Mouse (Mus musculus): ENCODE data around the gene Rpap2. TPM values are rescaled to one million over a fixed set of nuclear protein-coding genes. Genes with fewer than 3 reads are reported as not detected.

Rpap2 gene
- 10 to 100 TPM in 1 of 2 experiments, 1 to 10 TPM in 1; 9.1 to 10.6 TPM for total RNA-seq (2021)
- long read RNA-seq, experiment 1, transcript Rpap2-201 (13 exons, 2,268 nt) = major isoform, 9 of 15 reads
- long read RNA-seq, experiment 1, partial matches to known transcripts = 3 of 15 reads
- long read RNA-seq, experiment 1, other reads (novel, unspliced or antisense) = 1 of 15 reads
- long read RNA-seq, experiment 2, transcript Rpap2-204 (12 exons, 2,914 nt) = major isoform, 6 of 19 reads
- long read RNA-seq, experiment 2, transcript Rpap2-201 (13 exons, 2,268 nt) = minor isoform, 5 of 19 reads
- long read RNA-seq, experiment 2, partial matches to known transcripts = 5 of 19 reads
- long read RNA-seq, experiment 2, other reads (novel, unspliced or antisense) = 3 of 19 reads

DNA sequence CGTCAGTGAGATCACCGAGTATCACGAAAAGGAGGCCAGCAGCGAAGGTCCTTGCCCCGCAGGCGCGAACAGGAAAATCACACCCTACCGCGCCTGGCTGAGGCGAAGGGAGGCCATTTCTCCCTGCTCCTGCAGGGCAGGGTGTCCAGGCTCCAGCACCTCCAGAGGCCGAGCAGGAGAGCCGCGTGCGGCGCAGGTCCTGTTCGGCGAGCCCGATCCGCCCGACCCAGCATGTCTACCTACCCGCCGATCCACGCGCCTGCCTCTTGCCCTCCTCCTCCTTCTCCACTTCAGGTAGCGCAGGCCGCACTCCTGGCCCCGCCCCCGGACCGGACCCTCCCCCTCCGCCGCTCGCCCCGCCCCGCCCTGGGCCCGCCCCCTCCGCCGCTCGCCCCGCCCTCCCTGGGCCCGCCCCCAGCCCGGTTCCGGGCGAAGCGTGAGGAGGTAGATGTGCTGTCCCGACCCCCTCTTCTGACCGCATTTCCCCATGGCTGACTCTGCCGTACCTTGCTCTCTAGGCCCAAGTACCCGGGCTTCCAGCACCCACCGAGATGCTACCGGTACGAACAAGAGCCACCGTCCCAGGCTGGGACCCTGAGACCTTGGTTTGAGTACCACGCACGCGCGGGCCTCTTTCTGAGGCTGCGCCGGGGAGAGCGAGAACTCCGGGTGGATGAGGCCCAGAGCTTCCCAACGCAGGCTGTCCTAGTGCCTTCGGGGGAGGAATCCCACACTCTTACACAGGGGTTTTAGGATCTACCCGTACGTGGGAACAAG is at the start of gene Rpap2, which contains the start of gene Glmn:
Rpap2 (plus strand) TSS at position 73 of the 777 bp plus-strand sequence.
Glmn (minus strand) TSS at position 588 of the 777 bp plus-strand sequence.
- DNase-seq = peak; percentile 83
- intact Hi-C loops (cut with DNase I; ENCODE audit: low total_unique reads) = no loop called here

GRCm38 (mm10) chr5:107547955-107548354 is 49.2 kb upstream of the Rpap2 start:
- intact Hi-C loops (cut with DNase I; ENCODE audit: low total_unique reads) = no loop called here
- no peak for DNase-seq

- intact Hi-C loops (cut with DNase I; ENCODE audit: low total_unique reads) = no loop called here
- DNase-seq = no peak
These were observed 48.7 kb upstream of the Rpap2 start for GRCm38 (mm10) chr5:107548444-107548843.

GRCm38 (mm10) chr5:107554336-107554735 is 42.8 kb upstream of the Rpap2 start:
- intact Hi-C loops (cut with DNase I; ENCODE audit: low total_unique reads) = no loop called here
- no peak for DNase-seq

DNA sequence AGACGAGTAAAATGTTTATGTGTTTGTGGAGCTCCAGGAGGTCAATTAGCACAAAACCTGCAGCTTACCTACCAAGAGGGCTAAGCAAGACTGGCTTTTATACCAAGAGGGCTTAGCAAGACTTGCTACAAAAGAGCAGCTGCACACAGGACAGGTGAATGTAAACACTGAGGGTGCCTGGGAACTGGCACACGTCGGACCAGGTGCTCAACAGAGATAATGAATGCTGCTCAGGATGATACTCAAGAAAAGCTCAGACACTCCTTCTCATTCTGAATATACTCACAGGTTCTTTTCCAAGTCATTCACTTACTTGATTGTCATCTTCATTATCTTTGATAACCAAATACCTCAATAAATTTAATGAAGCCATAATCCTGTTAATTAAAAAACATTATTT is 40.2 kb upstream of the Rpap2 start:
- intact Hi-C loops (cut with DNase I; ENCODE audit: low total_unique reads) = no loop called here
- no peak for DNase-seq

DNA sequence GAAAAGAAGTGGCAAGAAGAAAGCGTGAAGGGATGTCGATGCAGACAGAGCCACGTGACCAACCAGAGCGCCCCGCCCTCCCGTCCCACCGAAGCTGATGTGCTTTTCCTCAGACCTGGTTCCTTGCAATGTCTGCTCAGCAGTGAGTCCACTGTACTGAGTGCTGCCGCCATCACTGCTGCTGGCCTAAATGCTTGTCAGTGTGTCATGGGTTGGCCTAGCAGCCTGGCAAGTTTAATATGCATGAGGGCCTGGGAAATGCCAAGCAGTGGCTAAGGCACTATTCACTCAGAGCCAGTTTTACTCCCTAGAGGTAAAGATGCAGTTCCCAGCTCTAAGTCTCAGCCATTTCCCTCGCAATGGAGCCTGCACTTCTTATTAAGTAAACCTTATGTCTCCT is 28.0 kb upstream of the Rpap2 start:
- DNase-seq = no peak
- intact Hi-C loops (cut with DNase I; ENCODE audit: low total_unique reads) = no loop called here

GRCm38 (mm10) chr5:107598380-107598779 is 1.2 kb downstream of the Rpap2 start:
- DNase-seq = no peak
- intact Hi-C loops (cut with DNase I; ENCODE audit: low total_unique reads) = no loop called here

GRCm38 (mm10) chr5:107611224-107611623 is 14.1 kb downstream of the Rpap2 start:
- DNase-seq = peak; percentile 34
- intact Hi-C loops (cut with DNase I; ENCODE audit: low total_unique reads) = no loop called here

DNA sequence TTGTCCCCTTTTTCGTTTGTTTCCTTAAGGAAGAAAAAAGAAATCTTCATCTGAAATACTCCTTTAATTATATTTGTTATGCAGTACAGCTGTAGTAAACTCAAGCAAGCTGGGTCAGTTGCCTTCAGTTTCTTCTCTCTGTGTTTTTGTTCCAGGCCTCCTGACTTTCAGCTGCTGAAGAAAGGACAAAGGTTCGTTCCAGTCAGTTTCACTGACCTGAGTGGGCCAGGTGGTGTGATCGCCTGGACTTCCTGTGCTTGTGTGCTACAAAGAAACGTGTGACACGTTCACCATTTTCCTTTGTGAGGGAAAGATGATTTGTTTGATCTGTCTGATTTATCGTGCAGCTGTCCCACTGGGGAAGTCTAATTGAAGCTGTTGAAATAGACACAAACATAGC is 20.8 kb downstream of the Rpap2 start:
- intact Hi-C loops (cut with DNase I; ENCODE audit: low total_unique reads) = no loop called here

GRCm38 (mm10) chr5:107621327-107621726 is 24.2 kb downstream of the Rpap2 start:
- DNase-seq = no peak
- intact Hi-C loops (cut with DNase I; ENCODE audit: low total_unique reads) = no loop called here

More for the DNA sequence above, 20.8 kb downstream of the Rpap2 start:
- no peak for DNase-seq

- DNase-seq = no peak
- intact Hi-C loops (cut with DNase I; ENCODE audit: low total_unique reads) = no loop called here
These were observed 36.5 kb downstream of the Rpap2 start for GRCm38 (mm10) chr5:107633651-107634050.

GRCm38 (mm10) chr5:107637106-107637505 is 39.9 kb downstream of the Rpap2 start:
- intact Hi-C loops (cut with DNase I; ENCODE audit: low total_unique reads) = no loop called here
- DNase-seq = no peak

DNA sequence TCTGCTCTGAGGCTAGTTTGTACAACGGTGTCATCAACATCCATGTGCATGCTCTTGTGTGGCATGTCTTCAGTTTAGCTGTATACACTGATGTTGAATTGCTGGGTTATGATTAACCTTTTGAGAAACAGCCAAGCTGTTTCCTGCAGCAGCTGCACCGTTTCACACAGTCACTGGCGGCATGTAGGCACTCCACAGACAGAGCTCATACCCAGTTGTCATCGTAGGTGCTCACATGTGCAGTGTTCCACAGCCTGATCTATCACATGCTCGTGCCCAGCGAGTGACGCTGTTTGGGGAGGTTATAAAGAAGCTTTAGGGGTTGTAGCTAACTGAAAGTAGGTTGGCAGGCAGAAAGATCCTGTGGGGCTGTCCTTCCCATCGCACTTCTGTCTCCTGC is 41.2 kb downstream of the Rpap2 start:
- DNase-seq = no peak
- intact Hi-C loops (cut with DNase I; ENCODE audit: low total_unique reads) = no loop called here

- intact Hi-C loops (cut with DNase I; ENCODE audit: low total_unique reads) = no loop called here
- no peak for DNase-seq
These were observed 47.4 kb downstream of the Rpap2 start for GRCm38 (mm10) chr5:107644595-107644994.

DNA sequence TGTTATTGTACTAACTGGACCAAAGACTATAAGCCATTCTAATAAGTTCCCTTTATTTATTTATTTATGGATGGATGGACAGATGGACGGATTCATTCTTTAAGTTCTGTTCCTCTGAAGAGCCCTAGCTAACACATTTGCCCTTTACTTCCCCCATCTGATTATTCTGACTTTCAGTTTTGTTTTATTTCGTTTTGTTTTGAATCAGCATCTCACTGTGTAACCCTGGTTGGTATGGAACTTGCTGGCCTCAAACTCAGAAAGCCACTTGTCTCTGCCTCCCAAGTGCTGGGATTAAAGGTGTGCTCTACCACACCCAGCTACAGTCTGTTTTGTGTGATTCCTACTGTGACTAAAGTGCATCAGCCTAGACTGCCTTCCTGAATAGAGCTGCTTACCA is 48.8 kb downstream of the Rpap2 start:
- no peak for DNase-seq
- intact Hi-C loops (cut with DNase I; ENCODE audit: low total_unique reads) = no loop called here

DNA sequence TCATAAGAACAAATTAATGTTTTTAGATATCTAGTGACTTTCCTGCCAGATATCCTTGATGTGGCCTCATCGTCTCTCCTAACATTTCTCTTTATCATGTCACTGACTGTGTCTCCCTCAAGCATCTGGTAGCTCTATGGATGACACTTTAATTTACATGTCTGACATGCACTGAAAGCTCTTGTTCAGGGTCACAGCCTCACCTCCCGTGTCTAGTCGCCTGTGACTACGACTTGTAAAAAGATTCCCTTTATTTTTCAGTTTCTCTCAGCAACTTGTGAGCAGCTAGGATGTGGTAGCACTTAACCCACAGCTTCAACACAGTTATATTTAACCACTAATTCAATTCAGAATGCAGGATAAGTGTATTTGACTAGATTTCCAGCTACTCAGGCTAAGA is 50.4 kb downstream of the Rpap2 start:
- intact Hi-C loops (cut with DNase I; ENCODE audit: low total_unique reads) = no loop called here
- no peak for DNase-seq

- intact Hi-C loops (cut with DNase I; ENCODE audit: low total_unique reads) = no loop called here
- DNase-seq = no peak
These were observed 51.5 kb downstream of the Rpap2 start for GRCm38 (mm10) chr5:107648552-107649125.

DNA sequence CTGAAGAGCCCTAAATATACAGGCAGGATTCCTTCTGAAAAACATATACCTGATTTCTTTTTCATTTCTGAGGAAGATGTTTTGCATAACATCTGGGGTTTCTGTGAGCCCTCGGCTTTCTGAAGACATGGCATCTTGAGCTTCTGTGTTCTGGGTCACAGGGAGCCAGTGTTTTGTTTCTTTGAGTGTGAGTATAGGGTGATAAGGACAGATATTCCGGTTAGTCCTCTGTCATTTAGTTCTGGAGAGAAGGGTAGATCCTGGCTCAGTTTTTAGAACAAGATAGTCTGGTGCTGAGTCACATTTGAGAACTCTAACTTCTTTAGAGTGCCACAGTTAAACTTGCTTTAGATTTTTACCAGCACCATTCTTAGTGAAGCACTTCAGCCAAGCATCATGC is 52.5 kb downstream of the Rpap2 start:
- no peak for DNase-seq
- intact Hi-C loops (cut with DNase I; ENCODE audit: low total_unique reads) = no loop called here

DNA sequence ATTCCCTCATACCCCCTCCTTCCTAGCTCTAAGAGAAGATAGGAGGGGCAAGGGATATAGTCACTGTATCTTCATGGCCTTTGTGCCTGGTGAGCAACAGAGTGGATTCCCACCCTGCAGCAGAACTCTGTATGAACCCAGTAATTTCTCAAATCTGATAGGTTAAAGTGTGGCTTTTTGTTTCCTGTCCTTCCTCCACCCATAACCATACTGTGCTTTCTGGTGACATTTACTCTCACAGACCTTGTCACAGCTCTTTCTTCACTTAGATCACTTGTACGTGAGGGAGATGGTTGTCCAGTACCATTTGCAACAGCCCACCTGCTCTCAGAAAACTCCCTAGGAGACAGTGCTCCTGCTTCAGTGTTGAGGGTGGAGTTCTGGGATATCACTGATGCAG is 53.3 kb downstream of the Rpap2 start:
- no peak for DNase-seq
- intact Hi-C loops (cut with DNase I; ENCODE audit: low total_unique reads) = no loop called here

DNA sequence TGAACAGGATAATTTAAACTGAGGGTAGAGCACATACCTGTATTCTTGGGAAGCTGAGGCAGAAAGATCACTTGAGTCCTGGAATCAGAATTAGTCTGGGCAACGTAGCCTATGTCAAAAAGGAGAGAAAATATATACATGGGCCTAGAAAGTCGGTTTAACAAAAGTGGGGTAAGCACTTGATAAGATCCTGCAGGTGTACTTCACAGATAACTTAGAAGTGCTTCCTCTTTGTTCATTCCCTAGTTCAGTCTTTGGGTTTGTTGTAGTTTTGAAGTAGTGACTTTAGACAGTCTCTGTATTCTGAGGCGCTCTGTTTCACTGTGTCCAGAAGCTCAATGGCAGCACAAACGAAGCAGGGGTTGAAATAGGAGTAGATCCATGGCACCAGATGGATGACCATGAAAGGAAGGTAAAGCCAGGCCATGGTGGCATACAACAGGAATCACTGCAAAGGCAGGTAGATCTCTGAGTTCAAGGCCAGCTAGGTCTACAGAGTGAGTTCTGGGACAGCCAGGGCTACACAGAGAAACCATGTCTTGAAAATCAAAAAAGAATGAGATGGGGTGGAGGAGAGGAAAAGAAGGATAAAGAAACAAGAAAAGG is 55.0 kb downstream of the Rpap2 start:
- no peak for DNase-seq
- intact Hi-C loops (cut with DNase I; ENCODE audit: low total_unique reads) = no loop called here
